Mouse (Mus musculus) cerebellum, postnatal 14 days (tissue): ENCODE results near the gene Galnt2.

Source experiments
- DNase-seq, 2 experiments: peaks; one replicate each; pipeline ENCODE4 v3.0.0; 2021; ENCODE audit warnings: mixed read lengths in 2 of 2

Galnt2 gene

GRCm38 (mm10) chr8:124239350-124239749 is 8.2 kb downstream of the Galnt2 start:
- DNase-seq, result no peak

- no peak for DNase-seq
These were observed 9.7 kb downstream of the Galnt2 start for GRCm38 (mm10) chr8:124240932-124241331.

- DNase-seq, result no peak
These were observed 11.0 kb downstream of the Galnt2 start for GRCm38 (mm10) chr8:124242208-124242607.

GRCm38 (mm10) chr8:124242913-124243312 is 11.7 kb downstream of the Galnt2 start:
- no peak for DNase-seq

GRCm38 (mm10) chr8:124247581-124247980 is 16.4 kb downstream of the Galnt2 start:
- no peak for DNase-seq

- DNase-seq, result no peak
These were observed 17.5 kb downstream of the Galnt2 start for GRCm38 (mm10) chr8:124248688-124249087.

GRCm38 (mm10) chr8:124250255-124250654 is 19.1 kb downstream of the Galnt2 start:
- DNase-seq, result no peak

- DNase-seq, result no peak
These were observed 19.6 kb downstream of the Galnt2 start for GRCm38 (mm10) chr8:124250785-124251184.

- no peak for DNase-seq
These were observed 21.4 kb downstream of the Galnt2 start for GRCm38 (mm10) chr8:124252533-124252950.

- DNase-seq, result no peak
These were observed 22.7 kb downstream of the Galnt2 start for GRCm38 (mm10) chr8:124253939-124254338.

- no peak for DNase-seq
These were observed 25.6 kb downstream of the Galnt2 start for GRCm38 (mm10) chr8:124256841-124257240.

GRCm38 (mm10) chr8:124257363-124257762 is 26.2 kb downstream of the Galnt2 start:
- DNase-seq, result peak; percentile 62 to 69

GRCm38 (mm10) chr8:124259146-124259545 is 28.0 kb downstream of the Galnt2 start:
- no peak for DNase-seq

- no peak for DNase-seq
These were observed 28.7 kb downstream of the Galnt2 start for GRCm38 (mm10) chr8:124259925-124260324.

GRCm38 (mm10) chr8:124260371-124260770 is 29.2 kb downstream of the Galnt2 start:
- no peak for DNase-seq

- no peak for DNase-seq
These were observed 31.9 kb downstream of the Galnt2 start for GRCm38 (mm10) chr8:124263058-124263457.

GRCm38 (mm10) chr8:124264032-124264431 is 32.8 kb downstream of the Galnt2 start:
- DNase-seq, result no peak

GRCm38 (mm10) chr8:124264671-124265070 is 33.5 kb downstream of the Galnt2 start:
- no peak for DNase-seq

GRCm38 (mm10) chr8:124265130-124265529 is 33.9 kb downstream of the Galnt2 start:
- DNase-seq, result no peak

- no peak for DNase-seq
These were observed 34.6 kb downstream of the Galnt2 start for GRCm38 (mm10) chr8:124265798-124266197.

- DNase-seq, result no peak
These were observed 36.0 kb downstream of the Galnt2 start for GRCm38 (mm10) chr8:124267206-124267605.

- no peak for DNase-seq
These were observed 39.3 kb downstream of the Galnt2 start for GRCm38 (mm10) chr8:124270504-124270903.

GRCm38 (mm10) chr8:124270904-124271303 is 39.7 kb downstream of the Galnt2 start:
- no peak for DNase-seq

GRCm38 (mm10) chr8:124271518-124271917 is 40.3 kb downstream of the Galnt2 start:
- no peak for DNase-seq

- no peak for DNase-seq
These were observed 41.6 kb downstream of the Galnt2 start for GRCm38 (mm10) chr8:124272792-124273191.
